Mouse (Mus musculus) G1E (cell line): Measurements from ENCODE around the gene Ptpn13.

Experiments used
- CTCF ChIP-seq: IDR thresholded peaks from 2 replicates; pipeline ENCODE4 v1.5.1; 2012; ENCODE audit warnings: low read depth, low read length, inconsistent platforms, mixed read lengths
- GATA1 ChIP-seq: IDR thresholded peaks from 2 replicates; pipeline ENCODE4 v1.6.1; 2012; ENCODE audit warnings: borderline replicate concordance, low read length, inconsistent platforms, mixed read lengths
- GATA2 ChIP-seq: IDR thresholded peaks from 2 replicates; pipeline ENCODE4 v1.6.1; 2012; ENCODE audit warnings: low read depth, low read length, inconsistent platforms, borderline replicate concordance
- POLR2AphosphoS5 ChIP-seq: IDR thresholded peaks from 2 replicates; pipeline ENCODE4 v1.6.1; 2012; ENCODE audit warnings: low read depth, low read length, inconsistent platforms; ENCODE audit not compliant: insufficient replicate concordance
- TAL1 ChIP-seq: conservative IDR thresholded peaks from 2 replicates; pipeline ENCODE4 v1.6.1; 2012; ENCODE audit warnings: low read depth, low read length, inconsistent platforms, mixed read lengths

DNA sequence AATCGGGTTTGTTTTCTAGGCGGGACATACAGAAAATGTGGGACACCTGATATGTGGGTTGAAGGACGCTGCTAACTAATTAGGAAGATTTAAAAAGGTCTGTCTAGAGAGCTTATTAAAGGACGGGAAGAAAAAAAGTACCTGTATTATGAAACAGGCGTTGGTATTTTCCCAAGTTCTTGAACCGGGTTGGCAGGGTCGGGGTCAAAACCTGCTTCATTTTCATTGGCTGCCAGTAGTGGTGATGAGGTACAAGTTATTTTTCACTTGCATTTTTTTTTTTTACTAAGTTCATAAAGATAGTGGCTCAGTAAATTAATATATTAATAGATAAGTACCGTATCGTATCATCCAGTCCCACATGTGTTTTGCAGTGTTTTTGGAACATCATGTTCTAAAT is 1.3 kb downstream of the Ptpn13 start:
- TF ChIP-seq CTCF = no peak
- no peak for TF ChIP-seq GATA1
- no peak for TF ChIP-seq TAL1
- TF ChIP-seq GATA2 = no peak
- no peak for TF ChIP-seq POLR2AphosphoS5
